Mouse (Mus musculus): ENCODE measurements at regions not wholly inside any gene's neighbourhood (a gene's known extent, or its start where the extent isn't known, plus 50 kb on each side); places are given as distances from the start of the nearest gene placed in this dataset.
"Not testable (repeated sequence)": the region's sequence is repeated elsewhere in the genome, so short reads cannot be mapped to it uniquely, and the experiment has no call there.

DNA sequence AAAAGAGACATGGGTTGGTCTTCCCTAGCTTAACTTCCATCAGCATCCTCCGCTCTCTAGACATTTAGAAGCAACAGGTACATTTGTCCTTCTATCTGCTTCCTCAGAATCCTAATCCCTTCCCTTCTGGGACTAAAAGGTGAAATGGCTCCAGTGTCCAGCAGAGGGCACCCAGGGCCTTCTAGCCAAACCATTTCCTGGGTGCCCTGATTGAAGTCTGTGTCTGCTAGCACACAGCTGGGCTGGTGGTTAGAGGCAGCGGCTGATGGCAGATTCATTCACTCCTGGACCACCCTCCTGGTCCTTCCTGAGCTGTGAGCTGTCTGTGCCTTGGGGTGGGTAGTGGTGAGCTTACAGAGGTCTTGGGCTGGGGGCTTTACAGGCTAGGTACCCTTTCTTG lies 76.5 kb upstream of the Col13a1 start:
- Histone ChIP-seq H3K4me2 (no peak overlapping the region), H3K9me3 (replicated peaks) (no peaks in the 10 kb centered on the region), H3K9ac (no peak overlapping the region), H3K27ac (ENCODE audit: poor library complexity, severe bottlenecking) (no peak overlapping the region), H3K27me3 (replicated peaks) (0 out of 2 replicates have a peak, but pooled peaks cover 5% of the 10 kb centered on the region), H3K4me3 (no peak overlapping the region), H3K36me3 (no peaks in the 10 kb centered on the region), H3K4me1 (replicated peaks) (peaks cover 13% of the 10 kb centered on the region)
- no peak for ATAC-seq (ENCODE audit: insufficient number of reproducible peaks, low FRiP score)
- 50% methylated on average over 2 of the region's 2 CpGs for WGBS

DNA sequence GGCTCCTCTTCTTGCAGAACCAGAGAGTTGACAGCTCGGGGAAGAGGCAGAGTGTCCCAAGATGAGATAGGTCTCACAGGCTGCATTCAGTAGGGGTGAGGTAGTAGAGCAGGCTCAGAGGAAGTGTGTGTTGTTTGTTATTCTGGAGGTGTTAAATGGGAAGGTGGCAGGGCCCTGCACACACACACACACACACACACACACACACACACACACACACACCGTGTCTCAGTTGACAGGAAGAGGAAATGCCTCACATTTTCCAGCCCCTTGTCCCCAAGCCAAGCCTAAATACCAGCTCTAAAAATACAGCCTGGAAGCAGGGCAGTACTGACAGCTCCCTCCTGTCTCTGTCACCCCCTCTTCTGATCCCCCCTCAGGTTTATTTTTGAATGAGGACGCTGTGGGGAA lies 70.9 kb upstream of the Col13a1 start:
- peak overlapping the region; percentile 18; the same call in 1 of the 2 replicates for H3K4me2 ChIP-seq

GRCm38 (mm10) chr10:62044408-62044807 lies 65.5 kb upstream of the Col13a1 start:
- ATAC-seq (ENCODE audit: insufficient number of reproducible peaks, low FRiP score): no peak
- 67% methylated on average over 3 of the region's 3 CpGs for WGBS

More for the DNA sequence above, 70.9 kb upstream of the Col13a1 start:
- ATAC-seq (ENCODE audit: insufficient number of reproducible peaks, low FRiP score): peak; percentile 78
- no peak overlapping the region for H3K9ac ChIP-seq
- H3K36me3 ChIP-seq: no peaks in the 10 kb centered on the region
- H3K9me3 ChIP-seq (replicated peaks): peaks cover 8% of the 10 kb centered on the region
- H3K4me1 ChIP-seq (replicated peaks): peaks cover 15% of the 10 kb centered on the region
- H3K27me3 ChIP-seq (replicated peaks): no peaks in the 10 kb centered on the region
- WGBS: 2% methylated on average over 2 of the region's 3 CpGs
- H3K4me3 ChIP-seq: no peak overlapping the region
- H3K27ac ChIP-seq (ENCODE audit: poor library complexity, severe bottlenecking): peak overlapping the region; percentile 88

GRCm38 (mm10) chr10:62039915-62040314 lies 61.0 kb upstream of the Col13a1 start:
- WGBS: 82% methylated on average over 8 of the region's 8 CpGs
- H3K27ac ChIP-seq (ENCODE audit: poor library complexity, severe bottlenecking): no peak overlapping the region
- ATAC-seq (ENCODE audit: insufficient number of reproducible peaks, low FRiP score): no peak
- no peaks in the 10 kb centered on the region for H3K27me3 ChIP-seq (replicated peaks)
- H3K36me3 ChIP-seq: no peaks in the 10 kb centered on the region
- H3K4me1 ChIP-seq (replicated peaks): no peaks in the 10 kb centered on the region
- no peak overlapping the region for H3K4me2 ChIP-seq
- no peak overlapping the region for H3K4me3 ChIP-seq
- H3K9ac ChIP-seq: no peak overlapping the region
- H3K9me3 ChIP-seq (replicated peaks): peaks cover 16% of the 10 kb centered on the region

More at GRCm38 (mm10) chr10:62044408-62044807, 65.5 kb upstream of the Col13a1 start:
- H3K9ac ChIP-seq: no peak overlapping the region
- no peak overlapping the region for H3K4me3 ChIP-seq
- H3K36me3 ChIP-seq: no peaks in the 10 kb centered on the region
- H3K27me3 ChIP-seq (replicated peaks): no peaks in the 10 kb centered on the region
- peaks cover 4% of the 10 kb centered on the region for H3K4me1 ChIP-seq (replicated peaks)
- peaks cover 23% of the 10 kb centered on the region for H3K9me3 ChIP-seq (replicated peaks)
- no peak overlapping the region for H3K27ac ChIP-seq (ENCODE audit: poor library complexity, severe bottlenecking)
- no peak overlapping the region for H3K4me2 ChIP-seq

GRCm38 (mm10) chr10:62038656-62039055 lies 59.7 kb upstream of the Col13a1 start:
- WGBS: 60% methylated on average over 1 of the region's 1 CpGs
- Histone ChIP-seq H3K9me3 (replicated peaks) (peaks cover 16% of the 10 kb centered on the region), H3K4me1 (replicated peaks) (peaks cover 4% of the 10 kb centered on the region; the same call in 1 of the 2 replicates), H3K27me3 (replicated peaks) (no peaks in the 10 kb centered on the region), H3K4me3 (no peak overlapping the region), H3K9ac (no peak overlapping the region), H3K4me2 (no peak overlapping the region), H3K36me3 (no peaks in the 10 kb centered on the region), H3K27ac (ENCODE audit: poor library complexity, severe bottlenecking) (no peak overlapping the region)
- ATAC-seq (ENCODE audit: insufficient number of reproducible peaks, low FRiP score): no peak

- Histone ChIP-seq H3K9ac (no peak overlapping the region), H3K36me3 (no peaks in the 10 kb centered on the region), H3K27ac (ENCODE audit: poor library complexity, severe bottlenecking) (no peak overlapping the region), H3K9me3 (replicated peaks) (peaks cover 18% of the 10 kb centered on the region), H3K4me2 (no peak overlapping the region), H3K27me3 (replicated peaks) (no peaks in the 10 kb centered on the region), H3K4me1 (replicated peaks) (peaks cover 5% of the 10 kb centered on the region; the same call in 1 of the 2 replicates), H3K4me3 (no peak overlapping the region)
- ATAC-seq (ENCODE audit: insufficient number of reproducible peaks, low FRiP score): no peak
- WGBS: 72% methylated on average over 9 of the region's 9 CpGs
Observed at GRCm38 (mm10) chr10:62037402-62038199, 58.7 kb upstream of the Col13a1 start.

- Histone ChIP-seq H3K9me3 (replicated peaks) (peaks cover 22% of the 10 kb centered on the region), H3K4me3 (no peak overlapping the region), H3K27ac (ENCODE audit: poor library complexity, severe bottlenecking) (no peak overlapping the region), H3K27me3 (replicated peaks) (no peaks in the 10 kb centered on the region), H3K36me3 (no peaks in the 10 kb centered on the region), H3K4me1 (replicated peaks) (peaks cover 5% of the 10 kb centered on the region; the same call in 1 of the 2 replicates), H3K9ac (no peak overlapping the region), H3K4me2 (no peak overlapping the region)
- ATAC-seq (ENCODE audit: insufficient number of reproducible peaks, low FRiP score): no peak
- WGBS: 40% methylated on average over 1 of the region's 1 CpGs
Observed at GRCm38 (mm10) chr10:62036815-62037214, 57.9 kb upstream of the Col13a1 start.

DNA sequence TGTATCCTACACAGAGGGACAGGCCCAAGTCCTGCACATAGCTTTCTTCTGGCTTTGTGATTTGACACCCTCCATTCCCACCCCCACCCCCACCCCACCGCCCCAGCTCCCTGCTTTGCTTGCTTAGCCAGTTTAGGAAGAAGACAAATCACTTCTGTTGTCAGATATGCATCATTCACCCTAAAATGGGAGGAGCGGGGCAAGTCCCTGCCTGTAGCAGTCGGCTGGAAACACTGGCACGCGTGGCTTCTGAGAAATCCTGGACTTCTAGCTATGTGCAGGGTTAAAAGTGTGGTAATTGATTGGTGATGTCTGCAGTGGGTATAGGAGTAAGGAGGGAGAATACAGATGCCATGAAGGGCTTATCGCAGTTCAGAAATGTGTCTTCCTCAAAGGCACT lies 55.4 kb upstream of the Col13a1 start:
- peaks cover 5% of the 10 kb centered on the region; the same call in 1 of the 2 replicates for H3K4me1 ChIP-seq (replicated peaks)
- H3K27me3 ChIP-seq (replicated peaks): no peaks in the 10 kb centered on the region
- H3K4me3 ChIP-seq: no peak overlapping the region
- no peaks in the 10 kb centered on the region for H3K36me3 ChIP-seq
- no peak overlapping the region for H3K27ac ChIP-seq (ENCODE audit: poor library complexity, severe bottlenecking)
- 76% methylated on average over 6 of the region's 6 CpGs for WGBS
- no peak overlapping the region for H3K4me2 ChIP-seq
- no peak overlapping the region for H3K9ac ChIP-seq
- no peak for ATAC-seq (ENCODE audit: insufficient number of reproducible peaks, low FRiP score)
- H3K9me3 ChIP-seq (replicated peaks): 0 out of 2 replicates have a peak, but pooled peaks cover 6% of the 10 kb centered on the region

GRCm38 (mm10) chr10:62033748-62034147 lies 54.8 kb upstream of the Col13a1 start:
- H3K4me3 ChIP-seq: no peak overlapping the region
- no peak overlapping the region for H3K27ac ChIP-seq (ENCODE audit: poor library complexity, severe bottlenecking)
- H3K4me2 ChIP-seq: no peak overlapping the region
- 0 out of 2 replicates have a peak, but pooled peaks cover 6% of the 10 kb centered on the region for H3K9me3 ChIP-seq (replicated peaks)
- peak; percentile 33; the same call in 1 of the 2 replicates for ATAC-seq (ENCODE audit: insufficient number of reproducible peaks, low FRiP score)
- H3K4me1 ChIP-seq (replicated peaks): peaks cover 5% of the 10 kb centered on the region; the same call in 1 of the 2 replicates
- H3K27me3 ChIP-seq (replicated peaks): no peaks in the 10 kb centered on the region
- no peak overlapping the region for H3K9ac ChIP-seq
- H3K36me3 ChIP-seq: no peaks in the 10 kb centered on the region
- WGBS: 63% methylated on average over 5 of the region's 5 CpGs

DNA sequence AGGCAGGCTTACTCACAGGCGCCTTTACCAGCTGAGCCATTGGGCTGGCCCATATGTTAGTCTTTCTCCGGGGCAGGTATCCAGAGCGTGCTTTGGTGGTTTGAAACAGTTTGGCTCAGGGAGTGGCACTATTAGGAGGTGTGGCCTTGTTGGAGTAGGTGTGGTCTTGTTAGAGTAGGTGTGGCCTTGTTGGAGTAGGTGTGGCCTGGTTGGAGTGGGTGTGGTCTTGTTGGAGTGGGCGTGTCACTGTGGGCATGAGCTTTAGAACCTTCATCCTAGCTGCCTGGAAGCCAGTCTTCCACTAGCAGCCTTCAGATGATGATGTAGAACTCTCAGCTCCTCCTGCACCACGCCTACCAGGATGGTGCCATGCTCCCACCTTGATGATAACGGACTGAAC lies 53.1 kb upstream of the Col13a1 start:
- H3K9ac ChIP-seq; ATAC-seq (ENCODE audit: insufficient number of reproducible peaks, low FRiP score); H3K9me3 ChIP-seq (replicated peaks); H3K4me3 ChIP-seq; H3K27me3 ChIP-seq (replicated peaks); H3K4me2 ChIP-seq; H3K27ac ChIP-seq (ENCODE audit: poor library complexity, severe bottlenecking); H3K36me3 ChIP-seq; H3K4me1 ChIP-seq (replicated peaks): not testable (repeated sequence)
- 83% methylated on average over 6 of the region's 6 CpGs for WGBS

- Histone ChIP-seq H3K4me3 (no peak overlapping the region), H3K9ac (no peak overlapping the region), H3K4me2 (no peak overlapping the region), H3K4me1 (replicated peaks) (peaks cover 13% of the 10 kb centered on the region), H3K27me3 (replicated peaks) (no peaks in the 10 kb centered on the region), H3K27ac (ENCODE audit: poor library complexity, severe bottlenecking) (no peak overlapping the region), H3K9me3 (replicated peaks) (0 out of 2 replicates have a peak, but pooled peaks cover 6% of the 10 kb centered on the region), H3K36me3 (no peaks in the 10 kb centered on the region)
- WGBS: 78% methylated on average over 2 of the region's 2 CpGs
- no peak for ATAC-seq (ENCODE audit: insufficient number of reproducible peaks, low FRiP score)
Observed at GRCm38 (mm10) chr10:62029271-62029670, 50.4 kb upstream of the Col13a1 start.
